Mouse (Mus musculus) hindbrain, postnatal 0 days (tissue): Measurements from ENCODE around the gene Taf1c. TPM values are rescaled to one million over a fixed set of nuclear protein-coding genes. Genes with fewer than 3 reads are reported as not detected.

Experiments used
- ATAC-seq: fragments of 200-750 bp; cut with Nextera tagmentation; 2 replicates; pipeline ENCODE4 v1.8.0; 2017; ENCODE audit warnings: mild to moderate bottlenecking, moderate TSS enrichment, moderate library complexity
- DNase-seq: peaks from one replicate; pipeline ENCODE4 v3.0.0-alpha.2; 2015; ENCODE audit warnings: low spot score
- H3K27ac ChIP-seq: fragments of 300-500 bp; sonication (generic); 2 replicates; pipeline ENCODE4 v1.5.1; 2014; ENCODE audit warnings: mild to moderate bottlenecking
- H3K27me3 ChIP-seq: fragments of 300-500 bp; sonication (generic); 2 replicates; pipeline ENCODE4 v1.6.1; 2014; ENCODE audit warnings: low read length, mixed read lengths; ENCODE audit not compliant: insufficient read depth
- H3K36me3 ChIP-seq: fragments of 300-500 bp; sonication (generic); 2 replicates; pipeline ENCODE4 v1.6.1; 2014; ENCODE audit warnings: low read length, mixed read lengths; ENCODE audit not compliant: insufficient read depth
- H3K4me1 ChIP-seq: fragments of 300-500 bp; sonication (generic); 2 replicates; pipeline ENCODE4 v1.6.1; 2014; ENCODE audit warnings: antibody characterized with exemption, low read length, mixed read lengths; ENCODE audit not compliant: insufficient read depth
- H3K4me2 ChIP-seq: fragments of 300-500 bp; sonication (generic); 2 replicates; pipeline ENCODE4 v1.6.1; 2014; ENCODE audit warnings: low read depth, mild to moderate bottlenecking, low read length, moderate library complexity, mixed read lengths
- H3K4me3 ChIP-seq: fragments of 300-500 bp; sonication (generic); 2 replicates; pipeline ENCODE4 v1.5.1; 2014; ENCODE audit warnings: low read length
- H3K9ac ChIP-seq: fragments of 300-500 bp; sonication (generic); replicated peaks from 2 replicates; pipeline ENCODE4 v1.6.1; 2014; ENCODE audit warnings: mild to moderate bottlenecking, low read length, moderate library complexity, mixed read lengths
- H3K9me3 ChIP-seq: fragments of 300-500 bp; sonication (generic); 2 replicates; pipeline ENCODE4 v1.6.1; 2016; ENCODE audit warnings: low read length, mixed read lengths
- CTCF ChIP-seq: IDR thresholded peaks from 2 replicates; pipeline ENCODE4 v1.5.1; 2016; ENCODE audit warnings: antibody characterized with exemption, control low read depth, low read depth
- WGBS: fragments of 180-500 bp; shearing (Covaris S2); extraction: QIAGEN DNeasy Blood & Tissue Kit; methylation state at CpG from one replicate; pipeline ENCODE4 v1.1.7; 2014; 5-methylcytosine and 5-hydroxymethylcytosine counted together
- polyA plus RNA-seq: library from polyadenylated mRNA; unstranded; fragments of >200 nt; fragmentation: Nextera tagmentation; extraction: Ambion mirVana; gene quantifications from 2 replicates; pipeline ENCODE4 v1.2.1, GENCODE M21; 2015
- total RNA-seq: library from RNA; depleted of rRNA; stranded (reverse); fragments of >200 nt; gene quantifications from 2 replicates; pipeline ENCODE4 v1.2.3, GENCODE M21; 2014

The Taf1c gene
- total and polyA plus RNA-seq, 2 experiments from 2014 or later: 7.9 to 29.7 TPM

DNA sequence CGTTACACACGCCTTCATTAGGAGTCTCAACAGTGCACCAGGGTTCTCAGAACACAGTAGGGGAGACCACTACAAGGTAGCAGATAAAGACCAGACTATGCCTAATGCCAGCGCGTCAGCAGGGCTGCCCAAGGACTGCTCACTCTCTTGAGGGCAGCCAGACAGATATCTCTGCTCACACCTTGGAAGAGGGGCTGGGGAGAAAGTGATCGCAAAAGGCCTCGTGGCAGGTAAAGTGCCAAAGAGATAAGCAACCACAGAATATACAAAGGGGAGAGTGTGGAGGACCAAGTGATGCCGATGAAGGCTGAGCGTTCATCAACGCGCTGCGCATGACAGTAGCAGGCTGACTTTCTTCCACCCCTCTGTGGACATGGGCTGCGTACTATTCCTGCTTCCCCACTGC is 621 bp downstream of the Taf1c start:
- H3K9me3 ChIP-seq: 0 out of 2 replicates have a peak, but pooled peaks cover 3% of the 10 kb centered on the region
- no peaks in the 10 kb centered on the region for H3K27me3 ChIP-seq
- DNase-seq (no peak), ATAC-seq (peak; percentile 14; the same call in 1 of the 2 replicates)
- no peak for TF ChIP-seq CTCF
- peak overlapping the region; percentile 62 for H3K9ac ChIP-seq
- H3K36me3 ChIP-seq: peaks cover 30% of the 10 kb centered on the region
- peak overlapping the region; percentile 93 for H3K4me2 ChIP-seq
- 43% methylated on average over 12 of the region's 12 CpGs for WGBS
- H3K4me3 ChIP-seq: peak overlapping the region; percentile 60
- peak overlapping the region; percentile 64; the same call in 1 of the 2 replicates for H3K27ac ChIP-seq
- H3K4me1 ChIP-seq: peaks cover 8% of the 10 kb centered on the region; the same call in 1 of the 2 replicates

DNA sequence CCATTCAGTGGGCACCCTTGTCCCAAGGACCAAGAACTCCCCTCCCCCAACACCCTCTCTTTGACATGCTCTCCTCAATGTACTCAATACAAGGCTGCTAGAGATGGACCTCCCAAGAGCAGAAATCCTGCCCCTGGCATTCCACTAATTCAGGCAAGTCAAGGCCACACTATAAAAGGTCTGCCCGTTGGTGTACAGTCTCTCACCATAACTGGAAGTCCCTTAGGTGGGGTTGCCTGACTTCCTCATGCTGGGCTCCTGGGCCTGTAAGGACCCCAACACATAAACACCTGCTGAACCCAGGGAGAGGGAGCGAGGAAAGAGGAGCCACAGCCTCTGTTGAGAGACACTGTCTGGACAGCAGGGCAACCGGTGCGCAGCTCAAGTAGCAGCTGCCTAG is 1.3 kb downstream of the Taf1c start:
- peak overlapping the region; percentile 93 for H3K4me2 ChIP-seq
- H3K9me3 ChIP-seq: no peaks in the 10 kb centered on the region
- no peaks in the 10 kb centered on the region for H3K27me3 ChIP-seq
- H3K27ac ChIP-seq: no peak overlapping the region
- ATAC-seq: no peak
- peaks cover 36% of the 10 kb centered on the region for H3K36me3 ChIP-seq
- TF ChIP-seq CTCF: no peak
- WGBS: 94% methylated on average over 4 of the region's 4 CpGs
- no peak overlapping the region for H3K4me3 ChIP-seq
- DNase-seq: no peak
- H3K4me1 ChIP-seq: peaks cover 8% of the 10 kb centered on the region; the same call in 1 of the 2 replicates
- peak overlapping the region; percentile 62; the same call in 1 of the 2 replicates for H3K9ac ChIP-seq

DNA sequence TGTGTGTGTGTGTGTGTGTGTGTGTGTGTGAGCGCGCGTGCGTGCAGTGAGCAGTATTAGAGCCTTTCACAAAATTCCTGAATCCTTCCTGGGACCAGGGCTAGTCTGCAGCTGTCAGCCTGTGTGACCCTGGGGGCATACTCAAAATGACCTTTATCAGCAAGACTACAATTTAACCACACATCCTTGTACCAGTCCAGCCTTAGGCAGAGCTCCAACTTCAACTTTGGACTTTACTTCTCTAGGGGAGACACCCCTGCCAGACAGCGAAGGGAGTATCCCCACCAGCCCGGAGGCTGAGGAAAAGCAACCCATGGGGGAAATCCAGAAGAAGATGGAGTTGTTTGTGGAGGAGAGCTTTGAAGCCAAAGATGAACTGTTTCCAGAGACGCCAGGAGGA is 13.6 kb downstream of the Taf1c start:
- TF ChIP-seq CTCF: no peak
- Histone ChIP-seq H3K27me3 (no peaks in the 10 kb centered on the region), H3K4me1 (no peaks in the 10 kb centered on the region), H3K9me3 (no peaks in the 10 kb centered on the region), H3K9ac (no peak overlapping the region), H3K27ac (no peak overlapping the region), H3K36me3 (no peaks in the 10 kb centered on the region), H3K4me2 (no peak overlapping the region), H3K4me3 (no peak overlapping the region)
- DNase-seq (no peak), ATAC-seq (no peak)
- WGBS: 90% methylated on average over 7 of the region's 7 CpGs

DNA sequence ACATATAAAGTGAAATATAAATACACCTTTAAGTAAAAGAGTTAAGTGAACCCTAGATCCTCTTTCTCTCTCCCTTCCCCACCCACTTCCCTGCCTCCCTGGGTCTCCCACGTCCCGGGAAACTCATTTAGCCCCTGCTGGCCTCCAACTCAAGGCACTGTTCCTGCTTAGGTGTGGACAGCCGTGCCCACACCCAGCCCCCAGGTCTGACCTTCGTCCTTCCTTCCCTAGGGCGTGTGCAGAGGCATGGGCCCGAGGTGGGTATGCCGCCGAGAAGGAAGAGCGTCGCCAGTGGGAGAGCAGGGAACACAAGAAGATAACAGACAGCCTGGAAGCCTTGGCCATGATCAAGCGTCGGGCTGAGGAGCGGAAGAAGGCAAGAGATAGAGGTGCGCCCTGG is 14.7 kb downstream of the Taf1c start:
- DNase-seq: no peak
- Histone ChIP-seq H3K4me2 (no peak overlapping the region), H3K4me1 (no peaks in the 10 kb centered on the region), H3K36me3 (no peaks in the 10 kb centered on the region), H3K9ac (no peak overlapping the region), H3K27ac (no peak overlapping the region), H3K9me3 (no peaks in the 10 kb centered on the region), H3K27me3 (no peaks in the 10 kb centered on the region), H3K4me3 (no peak overlapping the region)
- WGBS: 82% methylated on average over 14 of the region's 14 CpGs
- no peak for ATAC-seq
- no peak for TF ChIP-seq CTCF

DNA sequence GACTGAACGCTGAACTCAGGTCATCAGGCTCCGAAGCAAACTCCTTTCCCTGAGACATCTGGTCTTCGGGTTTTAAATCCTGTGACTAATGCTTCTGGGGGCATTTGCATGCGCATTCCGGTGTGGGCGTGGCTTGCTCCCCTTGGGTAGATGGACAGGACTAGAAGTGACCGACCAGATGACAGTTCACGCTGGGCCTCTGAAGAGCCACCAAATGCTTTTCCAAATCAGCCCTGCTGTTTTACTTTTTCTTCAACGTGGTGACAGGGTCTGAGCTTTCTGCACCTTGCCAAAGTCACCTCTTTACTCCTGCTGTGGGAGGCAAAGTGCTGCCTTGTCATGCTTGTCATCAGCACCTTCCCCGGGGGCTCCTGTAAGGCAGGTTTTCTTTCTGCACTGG is 16.2 kb downstream of the Taf1c start:
- H3K27me3 ChIP-seq: no peaks in the 10 kb centered on the region
- no peaks in the 10 kb centered on the region for H3K4me1 ChIP-seq
- H3K27ac ChIP-seq: no peak overlapping the region
- ATAC-seq (no peak), DNase-seq (no peak)
- H3K9ac ChIP-seq: no peak overlapping the region
- H3K4me3 ChIP-seq: no peak overlapping the region
- H3K36me3 ChIP-seq: no peaks in the 10 kb centered on the region
- WGBS: 16% methylated on average over 10 of the region's 10 CpGs
- TF ChIP-seq CTCF: no peak
- no peak overlapping the region for H3K4me2 ChIP-seq
- H3K9me3 ChIP-seq: no peaks in the 10 kb centered on the region

DNA sequence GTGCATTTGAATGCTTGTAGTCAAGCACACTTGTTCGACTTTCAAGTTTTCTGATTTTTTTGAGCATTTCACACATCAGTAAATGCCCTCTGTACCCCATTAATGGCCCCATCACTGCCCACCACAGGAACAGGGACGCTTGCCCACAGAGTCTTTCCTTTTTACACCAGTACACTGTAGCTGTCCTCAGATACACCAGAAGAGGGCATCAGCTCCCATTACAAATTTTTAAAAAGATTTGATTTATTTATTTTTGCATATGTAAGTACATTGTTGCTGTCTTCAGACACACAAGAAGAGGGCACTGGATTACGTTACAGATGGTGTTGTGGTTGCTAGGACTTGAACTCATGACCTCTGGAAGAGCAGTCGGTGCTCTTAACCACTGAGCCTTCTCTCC is 16.7 kb downstream of the Taf1c start:
- no peaks in the 10 kb centered on the region for H3K9me3 ChIP-seq
- H3K4me1 ChIP-seq: no peaks in the 10 kb centered on the region
- peak; percentile 34 for TF ChIP-seq CTCF
- no peaks in the 10 kb centered on the region for H3K36me3 ChIP-seq
- no peak overlapping the region for H3K4me2 ChIP-seq
- H3K4me3 ChIP-seq: no peak overlapping the region
- H3K27me3 ChIP-seq: no peaks in the 10 kb centered on the region
- H3K27ac ChIP-seq: no peak overlapping the region
- 54% methylated on average over 4 of the region's 4 CpGs for WGBS
- ATAC-seq (no peak), DNase-seq (no peak)
- no peak overlapping the region for H3K9ac ChIP-seq

DNA sequence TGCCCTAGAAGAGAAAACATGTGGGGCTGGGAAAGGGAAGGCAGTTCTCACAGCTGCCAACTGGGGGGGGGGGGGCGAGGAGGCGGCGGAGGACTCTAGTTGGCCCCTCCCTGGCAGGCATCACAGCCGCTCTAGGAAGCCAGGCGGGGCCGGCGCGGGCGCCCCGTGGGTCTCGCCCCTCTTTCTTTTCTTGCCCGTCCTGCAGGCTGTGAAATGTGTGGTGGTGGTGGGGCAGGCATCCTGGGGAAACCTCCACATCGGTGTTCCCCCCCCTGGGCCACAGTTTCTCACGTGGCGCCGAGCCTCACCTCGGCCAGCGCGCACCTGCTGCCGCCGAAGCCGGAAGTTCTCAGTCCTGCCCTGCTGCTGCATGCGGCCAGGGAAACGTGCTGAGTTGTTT is 19.1 kb downstream of the Taf1c start:
- Histone ChIP-seq H3K9ac (no peak overlapping the region), H3K27me3 (no peaks in the 10 kb centered on the region), H3K27ac (no peak overlapping the region), H3K9me3 (no peaks in the 10 kb centered on the region), H3K36me3 (no peaks in the 10 kb centered on the region), H3K4me1 (no peaks in the 10 kb centered on the region), H3K4me3 (peak overlapping the region; percentile 30), H3K4me2 (peak overlapping the region; percentile 49; the same call in 1 of the 2 replicates)
- no peak for ATAC-seq
- 20% methylated on average over 23 of the region's 24 CpGs for WGBS
- no peak for DNase-seq
- TF ChIP-seq CTCF: no peak
